Mouse (Mus musculus) G1E (cell line): ENCODE results near the gene Ubr4. TPM values are rescaled to one million over a fixed set of nuclear protein-coding genes. Genes with fewer than 3 reads are reported as not detected.

Experiments
- ATAC-seq: 2 replicates; pipeline ENCODE4 v1.8.0; 2016; ENCODE audit warnings: mild to moderate bottlenecking; ENCODE audit not compliant: insufficient number of reproducible peaks, poor library complexity, low FRiP score, severe bottlenecking; ENCODE audit errors: extremely low read depth
- DNase-seq: peaks from one replicate; pipeline ENCODE4 v3.0.0; 2012; ENCODE audit warnings: low spot score
- H3K27me3 ChIP-seq: 2 replicates; pipeline ENCODE4 v1.6.1; 2012; ENCODE audit warnings: mild to moderate bottlenecking, low read length, inconsistent platforms; ENCODE audit not compliant: insufficient read depth
- H3K36me3 ChIP-seq: replicated peaks from 2 replicates; pipeline ENCODE3; 2012; ENCODE audit warnings: mild to moderate bottlenecking, inconsistent platforms
- H3K4me1 ChIP-seq: 2 replicates; pipeline ENCODE4 v1.6.1; 2012; ENCODE audit warnings: low read depth, low read length, inconsistent platforms, mixed read lengths; ENCODE audit not compliant: insufficient read depth
- H3K4me3 ChIP-seq: 2 replicates; pipeline ENCODE4 v1.5.1; 2012; ENCODE audit warnings: low read depth, mild to moderate bottlenecking, inconsistent platforms, low read length, moderate library complexity, mixed read lengths
- H3K9me3 ChIP-seq: replicated peaks from 2 replicates; pipeline ENCODE4 v1.6.1; 2012; ENCODE audit warnings: inconsistent platforms
- CTCF ChIP-seq: IDR thresholded peaks from 2 replicates; pipeline ENCODE4 v1.5.1; 2012; ENCODE audit warnings: low read depth, low read length, inconsistent platforms, mixed read lengths
- GATA1 ChIP-seq: IDR thresholded peaks from 2 replicates; pipeline ENCODE4 v1.6.1; 2012; ENCODE audit warnings: borderline replicate concordance, low read length, inconsistent platforms, mixed read lengths
- GATA2 ChIP-seq: IDR thresholded peaks from 2 replicates; pipeline ENCODE4 v1.6.1; 2012; ENCODE audit warnings: low read depth, low read length, inconsistent platforms, borderline replicate concordance
- POLR2AphosphoS5 ChIP-seq: IDR thresholded peaks from 2 replicates; pipeline ENCODE4 v1.6.1; 2012; ENCODE audit warnings: low read depth, low read length, inconsistent platforms; ENCODE audit not compliant: insufficient replicate concordance
- TAL1 ChIP-seq: conservative IDR thresholded peaks from 2 replicates; pipeline ENCODE4 v1.6.1; 2012; ENCODE audit warnings: low read depth, low read length, inconsistent platforms, mixed read lengths
- polyA plus RNA-seq: library from polyadenylated mRNA; stranded (reverse); fragments of >175 nt; gene quantifications from 2 replicates; pipeline ENCODE4 v1.2.3, GENCODE M21; 2012
- total RNA-seq, 2 experiments: library from RNA; stranded (forward) in 1 of 2; stranded (reverse) in 1 of 2; fragments of 200-1000 nt in 1 of 2; fragments of >200 nt in 1 of 2; fragmentation: Nextera tagmentation in 1 of 2; gene quantifications; 2 replicates each; pipeline ENCODE4 v1.2.3; 2014 to 2017

Gene Ubr4
- total and polyA plus RNA-seq, 3 experiments, result 62.2 to 393 (median 132) TPM

- no peak overlapping the region for H3K4me3 ChIP-seq
- H3K9me3 ChIP-seq, result no peaks in the 10 kb centered on the region
- H3K4me1 ChIP-seq, result peaks cover 39% of the 10 kb centered on the region
- H3K27me3 ChIP-seq, result no peaks in the 10 kb centered on the region
- H3K36me3 ChIP-seq, result peaks cover 74% of the 10 kb centered on the region
- DNase-seq, result no peak
- no peak for ATAC-seq
- TF ChIP-seq TAL1, result no peak
- 0 out of 2 replicates have a peak, but pooled peaks have one; percentile 48 for TF ChIP-seq POLR2AphosphoS5
These were observed 6.9 kb upstream of the Ubr4 start for GRCm38 (mm10) chr4:139345416-139346019.

GRCm38 (mm10) chr4:139352832-139353231, 423 bp downstream of the Ubr4 start:
- ATAC-seq, result no peak

GRCm38 (mm10) chr4:139357211-139357610, 4.8 kb downstream of the Ubr4 start:
- ATAC-seq (no peak), DNase-seq (no peak)
- Histone ChIP-seq H3K27me3 (no peaks in the 10 kb centered on the region), H3K9me3 (no peaks in the 10 kb centered on the region), H3K36me3 (peaks cover 84% of the 10 kb centered on the region), H3K4me1 (peaks cover 46% of the 10 kb centered on the region), H3K4me3 (no peak overlapping the region)
- TF ChIP-seq CTCF, result no peak
- TF ChIP-seq POLR2AphosphoS5, result no peak
- no peak for TF ChIP-seq TAL1
- no peak for TF ChIP-seq GATA1
- TF ChIP-seq GATA2, result no peak

More at GRCm38 (mm10) chr4:139352832-139353231, 423 bp downstream of the Ubr4 start:
- H3K4me1 ChIP-seq, result peaks cover 63% of the 10 kb centered on the region
- H3K9me3 ChIP-seq, result no peaks in the 10 kb centered on the region
- no peaks in the 10 kb centered on the region for H3K27me3 ChIP-seq
- peak; percentile 45 for DNase-seq
- H3K4me3 ChIP-seq, result peak overlapping the region; percentile 83
- peaks cover 73% of the 10 kb centered on the region for H3K36me3 ChIP-seq
- no peak for TF ChIP-seq GATA1
- no peak for TF ChIP-seq POLR2AphosphoS5
- no peak for TF ChIP-seq GATA2
- no peak for TF ChIP-seq CTCF
- TF ChIP-seq TAL1, result no peak

- peaks cover 99% of the 10 kb centered on the region for H3K36me3 ChIP-seq
- peak; percentile 34; the same call in 1 of the 2 replicates for ATAC-seq
- no peak for DNase-seq
These were observed 8.5 kb downstream of the Ubr4 start for GRCm38 (mm10) chr4:139360761-139361548.

GRCm38 (mm10) chr4:139367336-139367735, 14.9 kb downstream of the Ubr4 start:
- H3K27me3 ChIP-seq, result no peaks in the 10 kb centered on the region
- peaks cover 4% of the 10 kb centered on the region; the same call in 1 of the 2 replicates for H3K4me1 ChIP-seq
- ATAC-seq (no peak), DNase-seq (no peak)
- no peak overlapping the region for H3K4me3 ChIP-seq
- H3K36me3 ChIP-seq, result peaks cover 100% of the 10 kb centered on the region
- TF ChIP-seq GATA2 (no peak), GATA1 (no peak), POLR2AphosphoS5 (no peak), TAL1 (no peak), CTCF (no peak)
- H3K9me3 ChIP-seq, result no peaks in the 10 kb centered on the region

More at GRCm38 (mm10) chr4:139360761-139361548, 8.5 kb downstream of the Ubr4 start:
- Histone ChIP-seq H3K27me3 (no peaks in the 10 kb centered on the region), H3K4me3 (no peak overlapping the region), H3K9me3 (no peaks in the 10 kb centered on the region), H3K4me1 (peaks cover 28% of the 10 kb centered on the region)
- TF ChIP-seq GATA2 (no peak), POLR2AphosphoS5 (no peak), CTCF (no peak), GATA1 (no peak), TAL1 (no peak)

- TF ChIP-seq GATA1, result no peak
- no peak for TF ChIP-seq TAL1
- no peak for TF ChIP-seq CTCF
- TF ChIP-seq POLR2AphosphoS5, result no peak
- TF ChIP-seq GATA2, result no peak
- peaks cover 100% of the 10 kb centered on the region for H3K36me3 ChIP-seq
- no peaks in the 10 kb centered on the region for H3K9me3 ChIP-seq
- H3K4me1 ChIP-seq, result peaks cover 4% of the 10 kb centered on the region; the same call in 1 of the 2 replicates
- no peak overlapping the region for H3K4me3 ChIP-seq
- DNase-seq (no peak), ATAC-seq (no peak)
- no peaks in the 10 kb centered on the region for H3K27me3 ChIP-seq
These were observed 15.6 kb downstream of the Ubr4 start for GRCm38 (mm10) chr4:139368038-139368437.
